Comparison of ENCODE assay signal across 8 mouse cellular contexts in genomic region chr3:108197066-108197497, GRCm38 (mm10). TPM values are rescaled to one million over a fixed set of nuclear protein-coding genes. Genes with fewer than 3 reads are reported as not detected.
DNase-seq lines count a peak whose midpoint lies in the region; ATAC-seq and TF ChIP-seq lines count a peak whose summit lies in the region.

No protein-coding gene starts in this region.

- no peaks in the 10 kb centered on the region for H3K9me3 ChIP-seq in lung, embryonic 15.5 days

- peak; percentile 16; the same call in 1 of the 2 replicates for ATAC-seq in lung, embryonic 15.5 days (ENCODE audit: borderline replicate concordance, extremely low read depth, low FRiP score, low TSS enrichment)

- WGBS in lung, embryonic 15.5 days: 11% methylated on average over 14 of the region's 14 CpGs

- H3K27me3 ChIP-seq in lung, embryonic 15.5 days: no peaks in the 10 kb centered on the region

- peak overlapping the region; percentile 97 for H3K27ac ChIP-seq in layer of hippocampus, adult 2 months
- H3K27ac ChIP-seq in lung, embryonic 15.5 days: no peak overlapping the region

- H3K9ac ChIP-seq in lung, embryonic 15.5 days: no peak overlapping the region

- H3K4me2 ChIP-seq in lung, embryonic 15.5 days: peak overlapping the region; percentile 40

- peak overlapping the region; percentile 32 for H3K4me3 ChIP-seq in layer of hippocampus, adult 2 months
- peak overlapping the region; percentile 6; the same call in 1 of the 2 replicates for H3K4me3 ChIP-seq in lung, embryonic 15.5 days

- peaks cover 27% of the 10 kb centered on the region for H3K4me1 ChIP-seq in lung, embryonic 15.5 days

- peak; percentile 41 to 69 for DNase-seq in adrenal gland, adult (ENCODE audit: inconsistent age in 2 of 2, low spot score in 1 of 2)
- DNase-seq in adrenal gland, adult 2 months: no peak
- peak; percentile 63 for DNase-seq in cerebellum, adult 9-10 months
- DNase-seq in frontal cortex, adult 2 months (ENCODE audit: extremely low spot score in 1 of 2, low spot score in 1 of 2): peak; percentile 72 to 86
- peak; percentile 74 to 84 for DNase-seq in layer of hippocampus, adult 2 months (ENCODE audit: low spot score in 2 of 2)
- peak; percentile 90 for DNase-seq in right cerebral cortex, adult 18-20 months
- DNase-seq in urinary bladder, adult 18-20 months (ENCODE audit: low spot score in 2 of 2): no peak

- TF ChIP-seq CTCF in layer of hippocampus, adult 2 months (conservative IDR thresholded peaks at IDR 0.05): no peak

- H3K36me3 ChIP-seq in lung, embryonic 15.5 days: no peaks in the 10 kb centered on the region

RNA-seq across cellular contexts. Expression of gene Cyb561d1, which starts 3.9 kb away (rescaled TPM):
- 1 to 10 TPM; 6.4 to 7.9 TPM for total RNA-seq in adrenal gland, adult 2 months (2021)
- 6.9 and 8.1 TPM in 2 replicates for polyA plus RNA-seq in adrenal gland, adult 2 months (2012; rRNA removed)
- polyA plus RNA-seq in frontal cortex, adult 2 months (2012; rRNA removed): 19.1 and 19.3 TPM in 2 replicates
- total RNA-seq in layer of hippocampus, adult 2 months (2021): 10 to 100 TPM; 16.3 to 16.8 TPM
- 2.6 and 3.4 TPM in 2 replicates for polyA plus RNA-seq in lung, embryonic 15.5 days (2015; fragmentation: Nextera tagmentation; extraction: Ambion mirVana)

RNA-seq across cellular contexts. Expression of gene Amigo1, which starts 10.9 kb away (rescaled TPM):
- 10 to 100 TPM; 21.4 to 27.8 TPM for total RNA-seq in adrenal gland, adult 2 months (2021)
- polyA plus RNA-seq in adrenal gland, adult 2 months (2012; rRNA removed): 57.6 and 62.3 TPM in 2 replicates
- polyA plus RNA-seq in frontal cortex, adult 2 months (2012; rRNA removed): 62.1 and 62.6 TPM in 2 replicates
- total RNA-seq in layer of hippocampus, adult 2 months (2021): 10 to 100 TPM; 69.7 to 79.0 TPM
- 2.0 and 3.0 TPM in 2 replicates for polyA plus RNA-seq in lung, embryonic 15.5 days (2015; fragmentation: Nextera tagmentation; extraction: Ambion mirVana)

RNA-seq across cellular contexts. Expression of gene Atxn7l2, which starts 13.7 kb away (rescaled TPM):
- total RNA-seq in adrenal gland, adult 2 months (2021): 1 to 10 TPM; 9.1 to 9.4 TPM
- polyA plus RNA-seq in adrenal gland, adult 2 months (2012; rRNA removed): 11.8 and 13.5 TPM in 2 replicates
- polyA plus RNA-seq in frontal cortex, adult 2 months (2012; rRNA removed): 42.7 and 44.0 TPM in 2 replicates
- 10 to 100 TPM; 31.9 to 34.6 TPM for total RNA-seq in layer of hippocampus, adult 2 months (2021)
- polyA plus RNA-seq in lung, embryonic 15.5 days (2015; fragmentation: Nextera tagmentation; extraction: Ambion mirVana): 14.5 TPM in 2 replicates

RNA-seq across cellular contexts. Expression of gene Sypl2, which starts 29.4 kb away (rescaled TPM):
- under 1 TPM; 0.20 to 0.97 TPM for total RNA-seq in adrenal gland, adult 2 months (2021)
- polyA plus RNA-seq in adrenal gland, adult 2 months (2012; rRNA removed): 0.11 and 0.31 TPM in 2 replicates
- 1.8 and 1.9 TPM in 2 replicates for polyA plus RNA-seq in frontal cortex, adult 2 months (2012; rRNA removed)
- total RNA-seq in layer of hippocampus, adult 2 months (2021): 1 to 10 TPM; 2.0 to 3.0 TPM
- polyA plus RNA-seq in lung, embryonic 15.5 days (2015; fragmentation: Nextera tagmentation; extraction: Ambion mirVana): 0.42 and 0.54 TPM in 2 replicates

RNA-seq across cellular contexts. Expression of gene Gpr61, which starts 42.4 kb away (rescaled TPM):
- total RNA-seq in adrenal gland, adult 2 months (2021): under 1 TPM; 0.20 to 0.48 TPM
- 0.12 and 0.20 TPM in 2 replicates for polyA plus RNA-seq in adrenal gland, adult 2 months (2012; rRNA removed)
- 15.0 and 15.1 TPM in 2 replicates for polyA plus RNA-seq in frontal cortex, adult 2 months (2012; rRNA removed)
- total RNA-seq in layer of hippocampus, adult 2 months (2021): 10 to 100 TPM; 17.3 to 18.0 TPM
- polyA plus RNA-seq in lung, embryonic 15.5 days (2015; fragmentation: Nextera tagmentation; extraction: Ambion mirVana): 0.07 TPM in 1 of 2 replicates, not detected in the other

Comparison
In these comparisons a context has a peak if more than half of its experiments do, and no peak if none do; other contexts are left out.
1. DNase-seq: peak in adrenal gland, adult (2 of 2), cerebellum, adult 9-10 months (single experiment), frontal cortex, adult 2 months (2 of 2), layer of hippocampus, adult 2 months (2 of 2) and right cerebral cortex, adult 18-20 months (single experiment); none in adrenal gland, adult 2 months (single experiment) and urinary bladder, adult 18-20 months (0 of 2).
2. RNA of gene Amigo1, which starts 10.9 kb away (polyA plus RNA-seq): 62.1 to 62.6 TPM in frontal cortex, adult 2 months and 57.6 to 62.3 TPM in adrenal gland, adult 2 months; 2.0 to 3.0 TPM in lung, embryonic 15.5 days; every median in the first group is over 10 times any median in the second.